Mouse (Mus musculus): ENCODE results near the gene Trp53bp2.

Gene Trp53bp2

GRCm38 (mm10) chr1:182501815-182502405 lies 92.9 kb downstream of the Trp53bp2 start:
- DNase-seq (ENCODE audit: low read depth) = no peak

- no peak for DNase-seq (ENCODE audit: low read depth)
These were observed 93.6 kb downstream of the Trp53bp2 start for GRCm38 (mm10) chr1:182502491-182503050.

GRCm38 (mm10) chr1:182503206-182503900 lies 94.4 kb downstream of the Trp53bp2 start:
- DNase-seq (ENCODE audit: low read depth) = no peak

- DNase-seq (ENCODE audit: low read depth) = no peak
These were observed 95.3 kb downstream of the Trp53bp2 start for GRCm38 (mm10) chr1:182504223-182504622.

- no peak for DNase-seq (ENCODE audit: low read depth)
These were observed 96.3 kb downstream of the Trp53bp2 start for GRCm38 (mm10) chr1:182505291-182505690.

GRCm38 (mm10) chr1:182506229-182506986 lies 97.4 kb downstream of the Trp53bp2 start:
- no peak for DNase-seq (ENCODE audit: low read depth)

GRCm38 (mm10) chr1:182509110-182509797 lies 100.3 kb downstream of the Trp53bp2 start:
- no peak for DNase-seq (ENCODE audit: low read depth)

- no peak for DNase-seq (ENCODE audit: low read depth)
These were observed 102.1 kb downstream of the Trp53bp2 start for GRCm38 (mm10) chr1:182511073-182511472.

- DNase-seq (ENCODE audit: low read depth) = no peak
These were observed 102.8 kb downstream of the Trp53bp2 start for GRCm38 (mm10) chr1:182511778-182512177.

All from fibroblast of lung, adult 2 months (primary cell).